Mouse (Mus musculus): ENCODE measurements around the gene Irx6.

Gene Irx6

DNA sequence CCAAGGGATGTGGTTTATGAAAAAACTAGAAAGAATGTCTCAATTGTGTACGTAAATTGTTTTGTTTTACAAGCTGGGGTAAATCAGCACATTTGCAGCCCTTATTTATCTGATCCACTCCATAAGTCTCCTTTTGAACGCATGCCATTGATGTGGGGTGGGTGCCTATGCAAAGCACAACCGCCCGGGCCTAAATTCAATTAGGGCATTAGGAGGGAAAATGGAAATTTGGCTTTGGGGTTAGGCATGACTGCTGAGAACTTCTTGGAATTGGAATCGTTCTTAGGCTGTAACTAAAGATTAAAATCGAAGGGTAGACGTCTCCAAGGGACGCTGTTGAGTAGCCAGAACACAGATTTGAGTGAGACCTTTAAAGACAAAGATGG lies 47.8 kb downstream of the Irx6 start:
- no peak for DNase-seq (ENCODE audit: low spot score)

DNA sequence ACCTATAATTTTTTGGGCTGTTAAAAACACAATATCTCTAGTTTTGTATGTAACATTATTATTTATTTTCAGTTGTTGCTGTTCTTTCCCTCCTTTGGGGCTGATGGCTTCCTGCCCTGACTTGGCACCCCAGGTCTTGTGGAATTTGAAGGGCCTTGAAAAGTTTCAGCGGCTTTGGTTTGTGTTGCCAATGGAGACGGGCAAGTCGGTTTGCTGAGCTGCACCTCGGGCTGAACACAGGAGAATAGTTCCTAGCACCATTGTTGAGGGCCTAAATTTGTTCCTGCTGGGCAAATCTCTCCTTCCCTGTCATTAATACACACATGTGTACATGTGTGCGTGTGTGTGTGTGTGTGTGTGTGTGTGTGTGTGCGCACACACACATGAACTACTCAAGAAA lies 49.2 kb downstream of the Irx6 start:
- DNase-seq (ENCODE audit: low spot score): no peak

DNA sequence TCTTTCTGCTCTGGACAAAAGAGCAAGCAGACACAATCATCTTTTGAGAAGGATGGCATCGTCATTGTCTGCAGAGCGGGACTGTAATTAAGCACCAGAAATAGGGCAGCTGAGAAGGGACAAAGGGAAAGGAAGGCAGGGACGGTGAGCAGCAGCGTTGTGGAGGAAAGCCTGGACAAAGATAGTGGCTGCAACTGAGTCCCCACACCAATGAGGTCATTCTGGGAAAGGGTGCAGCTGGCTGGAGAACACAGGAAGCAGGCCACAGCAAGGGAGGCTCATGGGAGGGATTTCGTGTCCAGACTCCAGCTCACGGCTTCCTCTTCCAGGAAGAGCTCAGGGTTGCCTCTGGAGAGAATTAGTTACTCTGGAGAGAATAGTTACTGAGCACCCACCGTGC lies 49.9 kb downstream of the Irx6 start:
- no peak for DNase-seq (ENCODE audit: low spot score)

DNA sequence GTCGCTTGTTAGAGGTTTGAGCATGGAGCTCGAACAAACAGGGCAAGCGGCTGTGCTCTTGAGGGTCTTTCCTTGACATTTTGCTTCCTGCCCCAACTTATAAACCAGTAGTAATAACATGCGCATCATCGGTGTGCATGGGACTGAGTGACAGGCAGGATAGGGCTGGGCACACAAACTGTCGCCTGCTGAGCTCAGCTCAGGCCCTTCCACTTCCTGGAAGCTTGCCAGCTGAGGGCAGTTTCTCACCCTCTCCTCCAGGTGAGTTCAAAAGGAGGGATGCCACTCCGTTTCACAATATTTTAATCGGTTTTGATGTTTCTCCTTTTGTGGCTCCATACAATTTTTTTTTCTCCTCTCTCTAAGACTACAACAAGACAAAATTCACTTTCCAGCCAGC lies 50.3 kb downstream of the Irx6 start:
- no peak for DNase-seq (ENCODE audit: low spot score)

All from urinary bladder, postnatal 10 days (tissue).